Mouse (Mus musculus) liver, adult 2 months (tissue): ENCODE measurements around the gene Mrps30. TPM values are rescaled to one million over a fixed set of nuclear protein-coding genes. Genes with fewer than 3 reads are reported as not detected.
A peak's percentile ranks its signal among the peaks of the same experiment; 100 is the strongest.

ENCODE experiments used
- DNase-seq: peaks from one replicate; pipeline ENCODE4 v3.0.0-alpha.2; 2011; ENCODE audit warnings: low read depth, low spot score; ENCODE audit errors: extremely low read depth
- H3K27ac ChIP-seq: fragments of 200-500 bp; replicated peaks from 2 replicates; pipeline ENCODE4 v1.5.1; 2012; ENCODE audit warnings: low read depth, mild to moderate bottlenecking, control low read depth, inconsistent platforms, low read length; ENCODE audit not compliant: insufficient read depth
- H3K27me3 ChIP-seq: fragments of 200-500 bp; 2 replicates; pipeline ENCODE4 v1.6.1; 2012; ENCODE audit warnings: mild to moderate bottlenecking, moderate library complexity, low read length, inconsistent platforms; ENCODE audit not compliant: control insufficient read depth, insufficient read depth
- H3K36me3 ChIP-seq: fragments of 200-500 bp; 2 replicates; pipeline ENCODE4 v1.6.1; 2012; ENCODE audit warnings: low read length, inconsistent platforms; ENCODE audit not compliant: control insufficient read depth, insufficient read depth
- H3K4me1 ChIP-seq: fragments of 200-500 bp; 2 replicates; pipeline ENCODE4 v1.6.1; 2011; ENCODE audit warnings: low read length; ENCODE audit not compliant: control insufficient read depth, insufficient read depth
- H3K4me3 ChIP-seq: fragments of 200-500 bp; 2 replicates; pipeline ENCODE4 v1.5.1; 2011; ENCODE audit warnings: low read depth, mild to moderate bottlenecking, control low read depth, low read length, moderate library complexity; ENCODE audit not compliant: insufficient read depth
- H3K79me2 ChIP-seq: fragments of 200-500 bp; 2 replicates; pipeline ENCODE4 v1.6.1; 2012; ENCODE audit warnings: inconsistent platforms, mild to moderate bottlenecking, low read length, moderate library complexity; ENCODE audit not compliant: control insufficient read depth, insufficient read depth
- H3K9ac ChIP-seq: fragments of 200-500 bp; 2 replicates; pipeline ENCODE4 v1.6.1; 2012; ENCODE audit warnings: low read depth, mild to moderate bottlenecking, control low read depth, inconsistent platforms, low read length
- CTCF ChIP-seq: fragments of 200-500 bp; IDR thresholded peaks from 2 replicates; pipeline ENCODE4 v1.5.1; 2011; ENCODE audit warnings: low read depth, low read length, control low read depth
- POLR2A ChIP-seq: fragments of 200-500 bp; IDR thresholded peaks from 2 replicates; pipeline ENCODE4 v1.6.1; 2011; ENCODE audit warnings: low read length, control low read depth; ENCODE audit not compliant: insufficient read depth; ENCODE audit errors: extremely low read depth
- WGBS: fragments of 180-500 bp; shearing (Covaris S2); methylation state at CpG from one replicate; pipeline ENCODE4 v1.1.7; 2018; 5-methylcytosine and 5-hydroxymethylcytosine counted together
- polyA plus RNA-seq: library from polyadenylated mRNA; depleted of rRNA; stranded (reverse); fragments of >200 nt; gene quantifications from 2 replicates; pipeline ENCODE4 v1.2.3, GENCODE M21; 2012; rRNA removed
- total RNA-seq: library from RNA; depleted of rRNA; stranded (reverse); fragments of >200 nt; gene quantifications from 2 replicates; pipeline ENCODE4 v1.2.3, GENCODE M21; 2014; rRNA removed

Gene Mrps30
- 10.6 and 11.2 TPM in 2 replicates for total RNA-seq
- 13.1 and 14.2 TPM in 2 replicates for polyA plus RNA-seq

- H3K4me1 ChIP-seq = peaks cover 3% of the 10 kb centered on the region; the same call in 1 of the 2 replicates
- H3K27ac ChIP-seq = peak within 1 kb of the TSS; percentile 71
- peaks cover 22% of the 10 kb centered on the region for H3K36me3 ChIP-seq
- H3K4me3 ChIP-seq = peak within 1 kb of the TSS; percentile 92
- DNase-seq = peak; percentile 94
- peak within 1 kb of the TSS; percentile 93 for H3K9ac ChIP-seq
- H3K27me3 ChIP-seq = no peaks in the 10 kb centered on the region
- WGBS = under 1% methylated on average over 93 of the region's 93 CpGs
- no peak for TF ChIP-seq CTCF
- TF ChIP-seq POLR2A = peak; percentile 45; the same call in 1 of the 2 replicates
- peaks cover 5% of the 10 kb centered on the region; the same call in 1 of the 2 replicates for H3K79me2 ChIP-seq
Measured at GRCm38 (mm10) chr13:118386511-118387447, at the start of gene Mrps30, which contains the start of gene B430218F22Rik. TSS of gene Mrps30 (minus strand) at chr13:118387252. TSS of gene B430218F22Rik (plus strand) at chr13:118386630.

GRCm38 (mm10) chr13:118420847-118421246 is 33.8 kb upstream of the Mrps30 start:
- Histone ChIP-seq H3K27me3 (no peaks in the 10 kb centered on the region), H3K4me1 (no peaks in the 10 kb centered on the region), H3K36me3 (no peaks in the 10 kb centered on the region), H3K9ac (no peak overlapping the region), H3K4me3 (no peak overlapping the region), H3K27ac (no peak overlapping the region), H3K79me2 (no peaks in the 10 kb centered on the region)
- DNase-seq = no peak
- 81% methylated on average over 1 of the region's 1 CpGs for WGBS
- no peak for TF ChIP-seq POLR2A

- Histone ChIP-seq H3K4me3 (no peak overlapping the region), H3K27ac (no peak overlapping the region), H3K9ac (no peak overlapping the region), H3K36me3 (no peaks in the 10 kb centered on the region), H3K4me1 (no peaks in the 10 kb centered on the region), H3K27me3 (no peaks in the 10 kb centered on the region), H3K79me2 (no peaks in the 10 kb centered on the region)
- WGBS = 76% methylated on average over 1 of the region's 1 CpGs
- no peak for TF ChIP-seq POLR2A
- TF ChIP-seq CTCF = no peak
- peak; percentile 12 for DNase-seq
Measured at GRCm38 (mm10) chr13:118420408-118420807, 33.4 kb upstream of the Mrps30 start.

- WGBS = 56% methylated on average over 4 of the region's 4 CpGs
- no peak overlapping the region for H3K4me3 ChIP-seq
- no peaks in the 10 kb centered on the region for H3K4me1 ChIP-seq
- TF ChIP-seq POLR2A = no peak
- TF ChIP-seq CTCF = no peak
- no peak for DNase-seq
- no peak overlapping the region for H3K27ac ChIP-seq
- H3K9ac ChIP-seq = no peak overlapping the region
- no peaks in the 10 kb centered on the region for H3K79me2 ChIP-seq
- H3K27me3 ChIP-seq = no peaks in the 10 kb centered on the region
- H3K36me3 ChIP-seq = no peaks in the 10 kb centered on the region
Measured at GRCm38 (mm10) chr13:118418163-118418562, 31.1 kb upstream of the Mrps30 start.

- 69% methylated on average over 6 of the region's 6 CpGs for WGBS
- no peak overlapping the region for H3K4me3 ChIP-seq
- no peak for DNase-seq
- H3K79me2 ChIP-seq = no peaks in the 10 kb centered on the region
- no peaks in the 10 kb centered on the region for H3K36me3 ChIP-seq
- H3K27ac ChIP-seq = no peak overlapping the region
- no peaks in the 10 kb centered on the region for H3K27me3 ChIP-seq
- no peaks in the 10 kb centered on the region for H3K4me1 ChIP-seq
- H3K9ac ChIP-seq = no peak overlapping the region
- no peak for TF ChIP-seq POLR2A
- no peak for TF ChIP-seq CTCF
Measured at GRCm38 (mm10) chr13:118411297-118411992, 24.4 kb upstream of the Mrps30 start.

- Histone ChIP-seq H3K4me1 (no peaks in the 10 kb centered on the region), H3K36me3 (no peaks in the 10 kb centered on the region), H3K27ac (no peak overlapping the region), H3K9ac (no peak overlapping the region), H3K79me2 (no peaks in the 10 kb centered on the region), H3K4me3 (no peak overlapping the region), H3K27me3 (no peaks in the 10 kb centered on the region)
- peak; percentile 28 for DNase-seq
- TF ChIP-seq POLR2A = no peak
- peak; percentile 66 for TF ChIP-seq CTCF
Measured at GRCm38 (mm10) chr13:118403544-118403943, 16.5 kb upstream of the Mrps30 start.
